Mouse (Mus musculus) erythroblast, adult 5-6 weeks (primary cell): Measurements from ENCODE around the gene Gm11096. TPM values are rescaled to one million over a fixed set of nuclear protein-coding genes. Genes with fewer than 3 reads are reported as not detected.

Source experiments
- ATAC-seq: replicated peaks from 2 replicates; pipeline ENCODE4 v1.8.0; 2016; ENCODE audit warnings: moderate number of reproducible peaks, mild to moderate bottlenecking, moderate TSS enrichment, inconsistent platforms; ENCODE audit not compliant: poor library complexity, low FRiP score, severe bottlenecking
- total RNA-seq, 2 experiments: library from RNA; stranded (forward) in 1 of 2; stranded (reverse) in 1 of 2; fragments of 150-400 nt in 1 of 2; fragments of 200-764, 138-1000 nt in 1 of 2; gene quantifications; 2 replicates each; pipeline versions ENCODE4 v1.2.3 to v1.2.4; 2015 to 2017; ENCODE audit warnings: low replicate concordance in 2 of 2

Gm11096 gene
- total RNA-seq, 2 experiments from 2014 or later: not detected

- ATAC-seq: no peak
Observed at GRCm38 (mm10) chr17:81479807-81480206, 38.2 kb downstream of the Gm11096 start.

GRCm38 (mm10) chr17:81480351-81481161, 39.0 kb downstream of the Gm11096 start:
- no peak for ATAC-seq

- no peak for ATAC-seq
Observed at GRCm38 (mm10) chr17:81481843-81482490, 40.4 kb downstream of the Gm11096 start.

DNA sequence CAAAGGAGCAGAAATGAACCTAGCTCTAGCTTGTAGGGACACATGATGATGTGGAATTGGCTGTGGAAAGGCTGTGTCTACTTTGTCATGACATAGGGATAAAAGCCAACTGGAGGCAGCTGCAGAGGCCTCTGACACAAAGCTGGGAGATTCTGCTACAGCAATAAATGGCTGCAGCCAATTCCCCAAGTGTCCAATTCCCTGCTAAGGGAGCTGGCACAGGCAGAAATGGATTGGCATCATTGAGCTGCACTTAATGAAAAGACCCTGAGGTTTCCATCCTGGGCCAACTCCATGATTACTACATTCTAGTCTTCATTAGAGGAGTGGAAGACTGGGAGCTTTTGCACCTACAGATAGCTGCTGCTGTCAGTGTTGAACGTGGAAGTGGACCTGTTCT, 44.8 kb downstream of the Gm11096 start:
- ATAC-seq: no peak
